Mouse (Mus musculus) adrenal gland, adult (tissue): ENCODE measurements around the gene Copb2.

ENCODE experiments used
- DNase-seq, 2 experiments: peaks; one replicate each; pipeline ENCODE4 v3.0.0; 2022 to 2023; ENCODE audit warnings: low spot score in 1 of 2; ENCODE audit not compliant: inconsistent age in 2 of 2

The Copb2 gene

GRCm38 (mm10) chr9:98563137-98564126 lies at the start of gene Copb2:
TSS of gene Copb2 (plus strand) at chr9:98563721.
- DNase-seq: peak; percentile 99

GRCm38 (mm10) chr9:98523872-98524271 lies 39.6 kb upstream of the Copb2 start:
- no peak for DNase-seq

DNA sequence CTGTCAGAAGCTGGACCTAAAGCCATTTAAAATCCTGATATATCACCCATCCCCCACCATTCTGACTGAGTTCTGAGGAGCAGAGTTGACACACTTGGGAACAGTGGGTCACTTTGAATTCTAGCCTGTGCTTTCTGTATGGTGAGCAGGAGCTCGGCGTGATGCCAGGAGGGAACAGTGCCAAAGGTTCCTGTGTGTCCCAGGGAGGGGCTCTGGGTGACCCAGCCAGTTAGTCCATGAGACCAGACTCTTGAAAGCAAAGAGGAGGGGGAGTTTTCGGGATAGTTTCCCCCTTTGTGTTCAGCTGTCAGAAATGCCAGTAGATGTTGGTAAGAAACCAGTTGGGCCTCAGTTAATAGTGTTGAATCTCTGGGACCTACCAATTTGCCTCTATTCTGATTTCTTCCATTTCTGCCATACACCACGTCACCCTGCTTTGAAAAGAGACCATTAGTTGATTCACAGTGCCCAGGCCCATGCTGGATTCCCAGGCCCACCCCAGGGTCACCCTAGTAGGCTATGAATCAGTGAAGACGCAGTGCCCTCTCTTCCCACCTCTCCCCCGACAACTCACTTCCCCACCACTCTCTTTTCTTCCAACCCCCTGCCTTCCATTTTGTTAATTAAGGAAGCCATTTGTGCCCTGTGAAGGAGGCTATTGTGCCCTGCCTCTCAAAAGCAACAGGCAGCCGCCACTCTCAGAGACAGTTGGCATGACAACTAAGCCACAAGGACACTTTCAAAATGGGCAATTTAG lies 38.6 kb upstream of the Copb2 start:
- peak; percentile 21 to 30 for DNase-seq

DNA sequence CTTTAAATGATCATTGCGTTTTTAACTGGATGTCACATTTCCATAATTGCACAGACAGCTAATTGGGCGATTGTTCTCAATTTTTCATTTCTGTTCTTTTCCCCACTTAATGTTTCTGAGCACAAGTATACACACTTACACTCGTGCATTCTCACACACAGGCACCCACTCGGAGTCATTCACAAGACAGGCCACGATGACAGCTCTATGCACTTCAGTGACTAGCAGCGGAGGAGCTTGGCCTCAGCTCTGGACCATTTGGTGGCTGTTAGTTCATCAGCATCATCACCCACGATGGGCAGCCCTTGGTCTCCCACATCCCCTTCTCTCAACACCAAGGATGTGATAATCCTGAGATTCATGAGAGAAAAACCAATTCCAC lies 38.0 kb upstream of the Copb2 start:
- DNase-seq: peak in 1 of 2 experiments; percentile 22

- DNase-seq: peak in 1 of 2 experiments; percentile 34
Observed at GRCm38 (mm10) chr9:98527226-98527625, 36.3 kb upstream of the Copb2 start.

DNA sequence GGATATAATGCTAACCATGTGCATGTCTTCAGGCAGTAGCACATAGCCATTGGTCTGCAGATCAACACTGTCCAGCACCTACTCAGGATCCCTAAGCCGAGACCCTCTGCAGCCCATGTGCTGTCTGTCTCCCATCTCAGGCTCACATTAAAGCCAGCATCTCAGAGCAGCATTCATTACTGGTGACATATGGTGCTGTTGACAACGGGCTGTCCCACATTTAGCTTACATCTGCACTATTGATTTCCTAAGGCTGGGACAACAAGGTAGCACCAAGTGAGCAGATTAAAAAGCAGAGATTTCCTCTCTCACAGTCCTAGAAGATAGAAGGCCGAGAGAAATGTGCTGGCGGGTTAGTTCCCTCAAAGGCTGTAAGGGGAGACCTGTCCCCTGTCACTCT lies 33.7 kb upstream of the Copb2 start:
- no peak for DNase-seq

DNA sequence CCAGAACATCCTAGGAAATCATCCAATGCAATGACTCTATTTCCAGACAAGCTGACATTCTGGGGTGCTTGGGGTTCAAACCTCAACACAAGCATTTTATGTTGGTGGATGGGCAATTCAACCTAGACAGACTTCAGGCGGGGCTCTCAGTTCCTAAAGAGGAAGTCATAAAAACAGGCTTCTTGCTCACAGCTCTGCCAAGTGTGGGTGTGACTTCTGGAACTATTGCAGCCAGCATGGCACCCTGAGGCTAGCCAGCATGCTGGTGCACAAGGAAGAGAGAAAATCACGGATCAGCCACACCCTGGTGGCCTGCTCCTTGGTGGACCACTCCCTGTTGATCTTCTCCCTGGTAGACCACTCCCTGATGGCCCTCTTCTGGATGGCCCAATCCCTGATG lies 32.5 kb upstream of the Copb2 start:
- no peak for DNase-seq

GRCm38 (mm10) chr9:98534675-98535280 lies 28.7 kb upstream of the Copb2 start:
- no peak for DNase-seq

DNA sequence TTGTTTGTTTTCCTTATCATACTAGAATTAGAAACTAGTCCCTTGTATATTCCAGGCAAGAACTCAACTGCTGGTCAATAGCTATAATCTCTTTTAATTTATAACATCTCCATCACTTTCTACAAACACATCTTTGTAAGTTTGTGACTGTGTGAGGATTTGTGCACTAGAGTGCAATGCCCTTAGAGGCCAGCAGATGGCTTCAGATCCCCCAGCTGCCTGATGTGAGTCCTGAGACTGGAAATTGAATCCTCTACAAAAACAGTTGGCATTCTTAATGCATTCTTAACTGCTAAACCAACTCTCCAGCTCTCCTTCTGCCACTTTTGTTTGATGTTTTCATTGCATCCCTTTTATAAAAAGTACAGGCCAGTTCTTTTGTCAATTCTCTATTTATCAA lies 27.8 kb upstream of the Copb2 start:
- no peak for DNase-seq

- DNase-seq: no peak
Observed at GRCm38 (mm10) chr9:98538017-98538712, 25.4 kb upstream of the Copb2 start.

DNA sequence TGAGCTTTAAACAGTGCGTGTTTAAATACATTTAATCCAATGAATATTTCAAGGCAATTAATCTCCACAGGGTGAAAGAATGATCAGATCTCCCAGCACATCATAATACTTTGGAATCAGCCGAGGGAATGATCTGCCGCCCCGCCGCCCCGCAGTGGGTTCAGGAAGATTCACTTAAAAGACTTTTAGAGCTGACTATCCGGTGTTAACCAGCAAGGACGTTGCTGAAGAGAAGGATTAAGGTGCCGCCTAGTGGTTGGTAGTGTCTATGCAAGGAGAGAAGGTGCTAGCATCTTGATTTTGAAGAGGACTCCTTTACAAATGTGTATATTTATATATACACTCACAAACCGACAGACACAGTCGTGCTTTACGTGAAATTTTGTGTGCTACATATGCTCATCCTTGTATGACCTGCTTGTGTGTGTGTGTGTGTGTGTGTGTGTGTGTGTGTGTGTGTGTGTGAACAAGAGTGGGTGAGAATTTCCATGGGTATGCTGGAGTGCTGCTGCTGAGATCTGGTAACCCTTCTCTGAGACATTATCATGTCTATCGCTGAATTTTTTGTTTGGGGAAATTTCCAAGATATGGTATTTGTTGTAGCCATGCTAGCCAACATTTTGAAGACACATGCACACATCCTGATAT lies 24.7 kb upstream of the Copb2 start:
- peak; percentile 58 to 89 for DNase-seq

- no peak for DNase-seq
Observed at GRCm38 (mm10) chr9:98544042-98544441, 19.5 kb upstream of the Copb2 start.

DNA sequence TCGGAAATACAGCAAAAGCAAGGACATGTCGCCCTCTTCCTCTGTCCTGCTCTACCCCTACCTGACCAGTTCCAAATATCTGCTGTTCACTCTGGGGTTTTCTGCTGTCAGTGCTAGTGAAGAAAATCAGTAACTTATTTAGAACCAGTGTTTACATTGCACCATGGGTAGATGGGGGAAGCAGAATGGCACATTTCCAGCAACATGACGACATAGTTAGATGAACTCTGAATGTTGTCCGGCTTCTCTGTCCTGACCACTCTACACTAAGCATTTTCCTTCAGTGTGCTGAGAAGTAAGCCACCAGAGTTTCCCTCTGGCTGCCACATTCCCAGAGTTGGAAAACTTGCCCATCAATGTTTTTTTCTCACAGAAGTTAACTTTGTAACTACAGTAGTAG lies 20.3 kb downstream of the Copb2 start:
- no peak for DNase-seq

- peak; percentile 35 to 76 for DNase-seq
Observed at GRCm38 (mm10) chr9:98600094-98600493, 36.6 kb downstream of the Copb2 start.

DNA sequence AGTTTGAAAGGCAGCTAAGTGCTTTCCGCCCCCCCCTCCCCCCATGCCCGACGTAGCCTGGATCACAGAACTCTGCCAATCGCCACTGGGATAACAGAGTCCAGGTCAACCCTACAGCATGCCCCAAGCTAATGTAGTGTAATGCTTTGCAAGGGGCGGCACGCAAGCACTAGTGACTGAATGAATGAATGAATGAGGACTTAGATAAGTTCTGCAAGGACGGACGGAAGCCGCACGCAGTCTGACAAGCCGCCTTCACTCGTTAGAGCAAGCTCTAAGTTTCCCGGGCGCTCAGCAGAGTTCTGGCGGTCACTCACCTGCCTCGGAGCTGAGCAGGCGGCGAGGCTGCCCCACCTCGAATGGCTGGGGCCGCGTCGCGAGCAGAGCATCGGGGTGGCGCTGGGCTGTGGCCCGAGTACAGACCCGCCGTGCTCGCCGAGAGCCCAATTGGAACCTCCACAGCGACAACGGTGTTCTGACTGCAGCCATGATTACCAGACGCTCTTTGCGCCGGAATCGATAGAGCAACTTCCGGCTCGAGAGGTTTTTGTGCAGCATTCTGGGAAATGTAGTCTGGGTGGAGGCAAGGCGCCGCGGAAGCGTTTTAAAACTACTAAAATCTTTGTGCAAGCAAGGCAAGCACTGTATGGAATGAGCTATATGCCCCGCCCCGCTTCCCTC lies 37.8 kb downstream of the Copb2 start, which contains the start of gene Mrps22:
Gene Mrps22, minus strand, starts transcription at position 505 of the 681 bp plus-strand sequence.
- peak; percentile 84 to 95 for DNase-seq

DNA sequence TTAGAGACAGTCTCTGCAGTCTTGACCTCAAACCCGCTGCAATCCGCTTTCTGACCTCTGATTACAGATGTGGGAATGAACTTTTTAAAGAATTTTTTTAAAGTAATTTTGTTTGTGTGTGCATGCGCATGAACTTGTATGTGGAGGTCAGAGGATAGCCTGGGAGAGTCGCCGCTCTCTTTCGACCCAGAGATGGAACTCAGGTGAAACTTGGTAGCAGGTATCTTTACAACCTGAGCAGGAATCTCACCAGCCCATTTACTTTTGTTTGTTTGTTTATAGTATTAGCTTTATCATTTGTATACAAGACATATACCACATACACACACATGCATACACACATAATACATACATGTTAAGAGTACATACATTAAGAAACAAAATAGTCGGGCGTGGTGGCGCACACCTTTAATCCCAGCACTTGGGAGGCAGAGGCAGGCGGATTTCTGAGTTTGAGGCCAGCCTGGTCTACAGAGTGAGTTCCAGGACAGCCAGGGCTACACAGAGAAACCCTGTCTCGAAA lies 38.4 kb downstream of the Copb2 start:
- DNase-seq: no peak

DNA sequence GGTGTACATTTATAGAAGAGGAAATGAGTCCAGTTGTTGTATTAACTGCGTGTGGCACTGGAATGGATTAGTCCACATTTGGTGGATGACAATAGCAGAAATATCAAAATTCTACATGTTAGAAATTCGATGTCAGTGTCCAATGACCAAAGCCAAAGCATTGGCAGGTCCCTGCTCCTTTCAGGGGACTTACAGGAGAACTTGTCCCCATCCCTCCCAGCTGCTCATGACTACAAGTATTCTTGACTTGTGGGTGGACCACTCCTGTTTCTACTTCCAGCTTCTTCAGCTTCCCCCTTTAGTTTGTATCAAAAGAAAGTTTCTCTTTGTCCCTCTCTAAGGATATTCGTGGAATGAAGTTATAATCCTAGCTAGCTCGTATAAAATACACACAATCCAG lies 41.4 kb downstream of the Copb2 start:
- no peak for DNase-seq

GRCm38 (mm10) chr9:98628480-98628879 lies 65.0 kb downstream of the Copb2 start:
- no peak for DNase-seq
